Mouse (Mus musculus): ENCODE data around the gene P4ha2. TPM values are rescaled to one million over a fixed set of nuclear protein-coding genes. Genes with fewer than 3 reads are reported as not detected.

Gene P4ha2
- polyA plus RNA-seq, 1 experiment from 2014 or later = 47.4 TPM

DNA sequence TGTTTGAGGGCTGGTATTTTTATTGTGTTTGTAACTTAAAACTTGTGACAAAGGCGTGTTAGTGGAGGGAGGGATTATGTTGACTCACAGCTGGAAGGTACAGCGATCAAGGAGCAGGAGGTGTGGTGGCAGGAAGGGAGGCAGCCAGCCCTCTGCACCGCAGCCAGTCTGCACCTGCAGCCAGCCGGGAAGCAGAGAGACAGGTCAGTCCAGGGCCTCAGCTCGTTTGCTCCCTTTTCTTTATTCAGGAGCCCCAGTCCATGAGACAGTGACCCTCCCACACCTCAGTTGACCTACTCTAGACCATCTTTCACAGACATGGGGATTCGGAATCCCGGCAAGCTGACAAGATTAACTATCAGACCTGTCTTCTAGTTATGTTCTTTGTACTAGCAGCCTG is 19.5 kb upstream of the P4ha2 start:
- Histone ChIP-seq H3K36me3 (ENCODE audit: control insufficient read depth, insufficient read depth, low read length) (no peaks in the 10 kb centered on the region), H3K27ac (ENCODE audit: low read length) (no peak overlapping the region), H3K4me3 (ENCODE audit: low read length) (no peak overlapping the region), H3K4me2 (ENCODE audit: low read depth, low read length) (no peak overlapping the region), H3K4me1 (replicated peaks; ENCODE audit: control insufficient read depth, insufficient read depth, low read length) (no peaks in the 10 kb centered on the region), H3K9me3 (ENCODE audit: control insufficient read depth, low read length) (no peaks in the 10 kb centered on the region), H3K27me3 (ENCODE audit: control insufficient read depth, insufficient read depth, low read depth, low read length) (no peaks in the 10 kb centered on the region), H3K9ac (ENCODE audit: low read length) (no peak overlapping the region)
- 21% methylated on average over 7 of the region's 7 CpGs for WGBS
- ATAC-seq (ENCODE audit: low read depth) = no peak

DNA sequence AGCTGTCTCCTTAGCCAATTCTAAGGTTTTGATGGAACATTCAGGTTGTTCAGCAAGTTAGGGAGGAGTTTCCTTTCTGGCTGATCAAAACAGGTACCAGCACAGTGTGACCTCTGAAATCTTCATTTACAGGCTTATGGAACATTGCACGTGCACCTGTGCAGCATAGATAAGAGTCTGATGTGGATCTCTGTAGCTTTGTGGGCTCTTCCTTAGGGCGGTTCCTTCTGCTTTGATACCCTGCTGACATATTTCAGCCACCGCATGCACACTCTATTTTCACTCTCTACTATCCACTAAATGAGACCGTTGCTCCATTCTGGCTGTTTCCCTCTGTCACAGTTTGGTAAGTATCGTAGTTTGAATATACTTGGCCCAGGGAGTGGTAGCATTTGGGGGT is 17.2 kb upstream of the P4ha2 start:
- H3K4me1 ChIP-seq (replicated peaks; ENCODE audit: control insufficient read depth, insufficient read depth, low read length) = no peaks in the 10 kb centered on the region
- no peak overlapping the region for H3K9ac ChIP-seq (ENCODE audit: low read length)
- no peaks in the 10 kb centered on the region for H3K27me3 ChIP-seq (ENCODE audit: control insufficient read depth, insufficient read depth, low read depth, low read length)
- 85% methylated on average over 5 of the region's 5 CpGs for WGBS
- no peak for ATAC-seq (ENCODE audit: low read depth)
- no peaks in the 10 kb centered on the region for H3K36me3 ChIP-seq (ENCODE audit: control insufficient read depth, insufficient read depth, low read length)
- no peaks in the 10 kb centered on the region for H3K9me3 ChIP-seq (ENCODE audit: control insufficient read depth, low read length)
- no peak overlapping the region for H3K4me2 ChIP-seq (ENCODE audit: low read depth, low read length)
- no peak overlapping the region for H3K4me3 ChIP-seq (ENCODE audit: low read length)
- no peak overlapping the region for H3K27ac ChIP-seq (ENCODE audit: low read length)

- Histone ChIP-seq H3K4me2 (ENCODE audit: low read depth, low read length) (no peak overlapping the region), H3K4me3 (ENCODE audit: low read length) (no peak overlapping the region), H3K36me3 (ENCODE audit: control insufficient read depth, insufficient read depth, low read length) (no peaks in the 10 kb centered on the region), H3K9me3 (ENCODE audit: control insufficient read depth, low read length) (no peaks in the 10 kb centered on the region), H3K4me1 (replicated peaks; ENCODE audit: control insufficient read depth, insufficient read depth, low read length) (no peaks in the 10 kb centered on the region), H3K27me3 (ENCODE audit: control insufficient read depth, insufficient read depth, low read depth, low read length) (no peaks in the 10 kb centered on the region), H3K27ac (ENCODE audit: low read length) (no peak overlapping the region), H3K9ac (ENCODE audit: low read length) (no peak overlapping the region)
- 70% methylated on average over 1 of the region's 1 CpGs for WGBS
- ATAC-seq (ENCODE audit: low read depth) = no peak
These were observed 14.9 kb upstream of the P4ha2 start for GRCm38 (mm10) chr11:54084976-54085375.

- H3K4me1 ChIP-seq (replicated peaks; ENCODE audit: control insufficient read depth, insufficient read depth, low read length) = no peaks in the 10 kb centered on the region
- no peaks in the 10 kb centered on the region for H3K36me3 ChIP-seq (ENCODE audit: control insufficient read depth, insufficient read depth, low read length)
- no peak overlapping the region for H3K4me3 ChIP-seq (ENCODE audit: low read length)
- H3K4me2 ChIP-seq (ENCODE audit: low read depth, low read length) = no peak overlapping the region
- no peak overlapping the region for H3K9ac ChIP-seq (ENCODE audit: low read length)
- ATAC-seq (ENCODE audit: low read depth) = no peak
- WGBS = 58% methylated on average over 5 of the region's 5 CpGs
- H3K27ac ChIP-seq (ENCODE audit: low read length) = no peak overlapping the region
- no peaks in the 10 kb centered on the region for H3K27me3 ChIP-seq (ENCODE audit: control insufficient read depth, insufficient read depth, low read depth, low read length)
- no peaks in the 10 kb centered on the region for H3K9me3 ChIP-seq (ENCODE audit: control insufficient read depth, low read length)
These were observed 14.1 kb upstream of the P4ha2 start for GRCm38 (mm10) chr11:54085816-54086215.

DNA sequence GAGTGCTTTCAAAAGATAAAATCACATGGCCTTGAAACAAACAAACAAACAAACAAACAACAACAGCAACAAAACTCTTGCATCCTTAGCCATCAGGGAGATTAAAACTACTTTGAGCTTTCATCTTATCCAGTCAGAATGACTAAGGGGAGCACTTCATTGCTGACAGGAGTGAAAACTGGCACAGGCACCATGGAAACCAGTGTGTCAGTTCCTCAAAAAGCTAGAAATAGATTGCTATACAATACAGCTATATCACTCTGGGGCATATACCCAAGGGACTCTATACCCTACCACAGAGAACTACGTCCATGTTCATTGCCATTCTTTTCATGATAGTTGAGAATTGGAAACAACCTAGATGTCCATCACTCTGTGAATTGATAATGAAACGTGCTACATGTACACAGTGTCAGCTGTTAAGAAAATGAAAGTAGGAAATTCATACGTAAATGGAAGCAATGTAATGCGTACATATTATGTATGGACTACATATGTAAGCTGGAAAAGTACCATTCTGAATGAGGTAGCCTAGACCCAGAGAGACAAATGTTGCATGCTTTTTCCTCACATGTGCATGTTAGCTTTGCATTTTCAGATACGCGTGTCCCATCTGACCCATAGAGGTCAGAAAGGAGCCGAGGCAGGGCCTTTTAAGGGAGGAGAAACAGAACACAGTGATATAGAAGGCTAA is 11.5 kb upstream of the P4ha2 start:
- H3K4me1 ChIP-seq (replicated peaks; ENCODE audit: control insufficient read depth, insufficient read depth, low read length) = no peaks in the 10 kb centered on the region
- H3K9me3 ChIP-seq (ENCODE audit: control insufficient read depth, low read length) = no peaks in the 10 kb centered on the region
- 71% methylated on average over 7 of the region's 7 CpGs for WGBS
- H3K4me3 ChIP-seq (ENCODE audit: low read length) = no peak overlapping the region
- H3K27me3 ChIP-seq (ENCODE audit: control insufficient read depth, insufficient read depth, low read depth, low read length) = no peaks in the 10 kb centered on the region
- no peak overlapping the region for H3K9ac ChIP-seq (ENCODE audit: low read length)
- H3K27ac ChIP-seq (ENCODE audit: low read length) = no peak overlapping the region
- no peak overlapping the region for H3K4me2 ChIP-seq (ENCODE audit: low read depth, low read length)
- ATAC-seq (ENCODE audit: low read depth) = no peak
- H3K36me3 ChIP-seq (ENCODE audit: control insufficient read depth, insufficient read depth, low read length) = no peaks in the 10 kb centered on the region

DNA sequence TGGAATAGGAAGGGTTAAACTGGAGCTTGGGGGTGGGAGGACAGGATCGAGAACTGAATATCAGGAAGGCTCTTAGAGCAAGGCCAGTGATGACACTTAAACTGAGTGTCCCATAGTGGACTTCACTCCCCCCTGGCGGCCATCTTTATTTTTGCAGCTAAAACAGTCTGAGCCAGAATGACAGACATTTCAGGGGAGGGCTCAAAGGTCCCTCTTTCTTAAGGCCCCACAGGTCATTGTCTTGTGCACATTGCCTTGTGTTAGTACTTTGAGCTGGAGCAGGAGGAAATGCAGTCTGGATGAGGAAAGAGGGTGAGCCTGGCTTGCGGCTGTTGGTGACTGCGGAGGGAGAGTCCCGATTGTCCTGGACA is 11.0 kb upstream of the P4ha2 start:
- no peak overlapping the region for H3K4me2 ChIP-seq (ENCODE audit: low read depth, low read length)
- no peaks in the 10 kb centered on the region for H3K4me1 ChIP-seq (replicated peaks; ENCODE audit: control insufficient read depth, insufficient read depth, low read length)
- no peaks in the 10 kb centered on the region for H3K36me3 ChIP-seq (ENCODE audit: control insufficient read depth, insufficient read depth, low read length)
- H3K9me3 ChIP-seq (ENCODE audit: control insufficient read depth, low read length) = no peaks in the 10 kb centered on the region
- 49% methylated on average over 5 of the region's 5 CpGs for WGBS
- ATAC-seq (ENCODE audit: low read depth) = peak; percentile 57
- H3K4me3 ChIP-seq (ENCODE audit: low read length) = no peak overlapping the region
- no peak overlapping the region for H3K9ac ChIP-seq (ENCODE audit: low read length)
- no peak overlapping the region for H3K27ac ChIP-seq (ENCODE audit: low read length)
- no peaks in the 10 kb centered on the region for H3K27me3 ChIP-seq (ENCODE audit: control insufficient read depth, insufficient read depth, low read depth, low read length)

GRCm38 (mm10) chr11:54090091-54090879 is 9.6 kb upstream of the P4ha2 start:
- Histone ChIP-seq H3K4me2 (ENCODE audit: low read depth, low read length) (no peak overlapping the region), H3K4me1 (replicated peaks; ENCODE audit: control insufficient read depth, insufficient read depth, low read length) (no peaks in the 10 kb centered on the region), H3K27ac (ENCODE audit: low read length) (no peak overlapping the region), H3K9me3 (ENCODE audit: control insufficient read depth, low read length) (no peaks in the 10 kb centered on the region), H3K36me3 (ENCODE audit: control insufficient read depth, insufficient read depth, low read length) (no peaks in the 10 kb centered on the region), H3K27me3 (ENCODE audit: control insufficient read depth, insufficient read depth, low read depth, low read length) (no peaks in the 10 kb centered on the region), H3K9ac (ENCODE audit: low read length) (no peak overlapping the region), H3K4me3 (ENCODE audit: low read length) (no peak overlapping the region)
- 81% methylated on average over 1 of the region's 1 CpGs for WGBS
- ATAC-seq (ENCODE audit: low read depth) = no peak

DNA sequence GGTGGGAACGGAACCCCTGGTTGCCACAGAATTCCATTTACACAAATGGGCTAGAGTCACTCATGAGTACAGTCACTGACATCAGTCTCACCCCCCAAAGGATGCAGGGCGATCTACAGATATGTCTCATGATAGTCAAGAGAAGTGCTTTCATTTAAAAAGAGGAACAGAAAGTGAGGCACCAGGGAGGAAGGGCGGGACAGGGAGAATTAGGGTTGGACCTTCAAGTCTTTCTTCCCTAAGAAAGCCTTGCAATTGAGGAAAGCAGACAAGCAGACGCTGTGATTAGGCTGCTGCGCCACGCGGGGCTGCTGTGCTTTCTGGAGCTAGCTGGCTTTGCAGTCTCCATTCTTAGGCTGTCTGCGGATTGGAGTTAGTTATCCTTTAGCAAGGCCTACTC is 8.2 kb upstream of the P4ha2 start:
- Histone ChIP-seq H3K27ac (ENCODE audit: low read length) (no peak overlapping the region), H3K9ac (ENCODE audit: low read length) (no peak overlapping the region), H3K4me3 (ENCODE audit: low read length) (no peak overlapping the region), H3K4me2 (ENCODE audit: low read depth, low read length) (no peak overlapping the region), H3K9me3 (ENCODE audit: control insufficient read depth, low read length) (no peaks in the 10 kb centered on the region), H3K36me3 (ENCODE audit: control insufficient read depth, insufficient read depth, low read length) (no peaks in the 10 kb centered on the region), H3K4me1 (replicated peaks; ENCODE audit: control insufficient read depth, insufficient read depth, low read length) (no peaks in the 10 kb centered on the region), H3K27me3 (ENCODE audit: control insufficient read depth, insufficient read depth, low read depth, low read length) (no peaks in the 10 kb centered on the region)
- 60% methylated on average over 8 of the region's 8 CpGs for WGBS
- ATAC-seq (ENCODE audit: low read depth) = no peak

GRCm38 (mm10) chr11:54092188-54092587 is 7.7 kb upstream of the P4ha2 start:
- Histone ChIP-seq H3K4me3 (ENCODE audit: low read length) (no peak overlapping the region), H3K27me3 (ENCODE audit: control insufficient read depth, insufficient read depth, low read depth, low read length) (no peaks in the 10 kb centered on the region), H3K4me2 (ENCODE audit: low read depth, low read length) (no peak overlapping the region), H3K36me3 (ENCODE audit: control insufficient read depth, insufficient read depth, low read length) (no peaks in the 10 kb centered on the region), H3K4me1 (replicated peaks; ENCODE audit: control insufficient read depth, insufficient read depth, low read length) (no peaks in the 10 kb centered on the region), H3K27ac (ENCODE audit: low read length) (no peak overlapping the region), H3K9me3 (ENCODE audit: control insufficient read depth, low read length) (no peaks in the 10 kb centered on the region), H3K9ac (ENCODE audit: low read length) (no peak overlapping the region)
- WGBS = 46% methylated on average over 7 of the region's 7 CpGs
- ATAC-seq (ENCODE audit: low read depth) = no peak
